Mouse (Mus musculus) intestine, postnatal 0 days (tissue): ENCODE measurements around the gene G6pc. TPM values are rescaled to one million over a fixed set of nuclear protein-coding genes. Genes with fewer than 3 reads are reported as not detected.
A peak's percentile ranks its signal among the peaks of the same experiment; 100 is the strongest.
"Not testable (repeated sequence)": the region's sequence is repeated elsewhere in the genome, so short reads cannot be mapped to it uniquely, and the experiment has no call there.

Experiments used
- ATAC-seq: fragments of 200-750 bp; cut with Nextera tagmentation; 2 replicates; pipeline ENCODE4 v1.8.0; 2017; ENCODE audit warnings: mild to moderate bottlenecking, moderate TSS enrichment, moderate library complexity
- H3K27ac ChIP-seq: fragments of 300-500 bp; sonication (generic); 2 replicates; pipeline ENCODE4 v1.5.1; 2014; ENCODE audit warnings: mild to moderate bottlenecking, low read depth, low read length, moderate library complexity
- H3K27me3 ChIP-seq: fragments of 300-500 bp; sonication (generic); replicated peaks from 2 replicates; pipeline ENCODE4 v1.6.1; 2014; ENCODE audit warnings: low read length, mixed read lengths; ENCODE audit not compliant: control insufficient read depth, insufficient read depth
- H3K36me3 ChIP-seq: fragments of 300-500 bp; sonication (generic); 2 replicates; pipeline ENCODE4 v1.6.1; 2014; ENCODE audit warnings: mild to moderate bottlenecking, moderate library complexity; ENCODE audit not compliant: control insufficient read depth, insufficient read depth
- H3K4me1 ChIP-seq: fragments of 300-500 bp; sonication (generic); replicated peaks from 2 replicates; pipeline ENCODE4 v1.6.1; 2014; ENCODE audit warnings: antibody characterized with exemption, low read length, mixed read lengths; ENCODE audit not compliant: control insufficient read depth, insufficient read depth
- H3K4me2 ChIP-seq: fragments of 300-500 bp; sonication (generic); replicated peaks from 2 replicates; pipeline ENCODE4 v1.6.1; 2014; ENCODE audit warnings: low read depth, mild to moderate bottlenecking, moderate library complexity
- H3K4me3 ChIP-seq: fragments of 300-500 bp; sonication (generic); 2 replicates; pipeline ENCODE4 v1.5.1; 2014; ENCODE audit warnings: low read depth, low read length
- H3K9ac ChIP-seq: fragments of 300-500 bp; sonication (generic); 2 replicates; pipeline ENCODE4 v1.6.1; 2014; ENCODE audit warnings: mild to moderate bottlenecking, low read depth, low read length
- H3K9me3 ChIP-seq: fragments of 300-500 bp; sonication (generic); 2 replicates; pipeline ENCODE4 v1.6.1; 2016; ENCODE audit warnings: mixed run types; ENCODE audit not compliant: control insufficient read depth
- CTCF ChIP-seq: sonication (generic); IDR thresholded peaks from 2 replicates; pipeline ENCODE4 v1.5.1; 2016; ENCODE audit warnings: low read depth, mild to moderate bottlenecking, control low read depth, antibody characterized with exemption, moderate library complexity
- WGBS: fragments of 180-500 bp; shearing (Covaris S2); extraction: QIAGEN DNeasy Blood & Tissue Kit; methylation state at CpG from one replicate; pipeline ENCODE4 v1.1.7; 2014; 5-methylcytosine and 5-hydroxymethylcytosine counted together
- polyA plus RNA-seq: library from polyadenylated mRNA; unstranded; fragments of >200 nt; fragmentation: Nextera tagmentation; extraction: Ambion mirVana; gene quantifications from 2 replicates; pipeline ENCODE4 v1.2.1, GENCODE M21; 2015

G6pc gene
- polyA plus RNA-seq, 1 experiment from 2014 or later = 54.3 TPM

DNA sequence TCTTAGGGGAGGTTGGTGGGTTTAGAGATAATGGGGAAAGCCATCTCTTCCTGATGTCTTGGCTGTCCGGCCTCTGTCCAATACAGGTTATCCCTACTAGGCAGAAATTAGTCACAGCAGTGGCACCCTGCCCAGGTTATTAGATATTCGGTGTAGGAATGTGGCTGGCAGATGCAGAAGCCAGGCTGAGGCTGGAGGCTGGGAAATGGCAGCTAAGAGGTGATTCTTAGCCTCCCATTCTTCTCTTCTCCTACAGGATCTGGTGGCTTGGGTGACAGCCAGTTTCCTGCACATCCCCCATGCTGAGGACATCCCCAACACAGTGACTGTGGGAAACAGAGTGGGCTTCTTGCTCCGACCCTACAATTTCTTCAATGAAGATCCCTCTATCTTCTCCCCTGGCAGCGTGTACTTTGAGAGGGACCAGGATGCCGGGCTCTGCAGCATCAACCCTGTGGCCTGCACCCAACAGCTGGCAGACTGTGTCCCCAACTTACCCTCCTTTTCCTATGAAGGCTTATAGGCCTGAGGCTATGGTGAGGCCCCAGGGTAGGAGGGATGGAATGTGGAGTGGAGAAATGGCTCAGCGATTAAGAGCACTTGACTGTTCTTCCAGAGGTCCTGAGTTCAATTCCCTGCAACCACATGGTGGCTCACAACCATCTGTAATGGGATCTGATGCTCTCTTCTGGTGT lies 38.3 kb upstream of the G6pc start:
- Histone ChIP-seq H3K4me1 (no peaks in the 10 kb centered on the region), H3K9me3 (no peaks in the 10 kb centered on the region), H3K27me3 (no peaks in the 10 kb centered on the region), H3K4me3 (no peak overlapping the region), H3K36me3 (peaks cover 19% of the 10 kb centered on the region), H3K9ac (no peak overlapping the region), H3K4me2 (no peak overlapping the region), H3K27ac (no peak overlapping the region)
- ATAC-seq = no peak
- no peak for TF ChIP-seq CTCF
- WGBS = 72% methylated on average over 6 of the region's 6 CpGs

DNA sequence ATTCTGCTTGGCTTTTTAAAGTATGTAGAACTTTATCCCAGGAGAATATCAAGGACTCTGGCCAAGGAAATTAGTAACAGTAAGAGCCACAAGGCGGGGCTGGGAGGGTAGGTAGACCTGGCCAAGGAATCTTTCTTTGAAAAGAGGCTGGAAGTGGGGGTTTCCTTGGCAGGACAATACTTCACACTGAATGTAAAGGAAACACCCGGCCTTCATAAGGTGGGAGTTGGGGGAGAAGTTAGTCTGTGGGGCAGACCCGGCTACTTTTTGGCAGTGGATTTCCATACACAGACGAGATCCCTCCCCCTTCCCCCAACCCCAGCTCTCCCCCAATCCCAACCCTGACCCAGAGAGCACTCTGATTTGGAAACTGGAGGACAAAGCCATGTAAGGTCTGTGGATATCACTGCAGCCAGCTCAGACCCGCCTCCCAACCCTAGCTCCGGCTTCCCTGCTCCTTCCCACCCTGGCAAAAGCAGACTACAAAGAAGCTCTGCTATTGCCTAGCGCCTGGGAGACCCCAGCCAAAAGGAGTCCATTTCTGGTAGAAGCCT lies 36.9 kb upstream of the G6pc start, which contains the start of gene Aoc3:
Gene Aoc3 (plus strand): TSS at position 235 of the 554 bp plus-strand sequence.
- 59% methylated on average over 7 of the region's 7 CpGs for WGBS
- Histone ChIP-seq H3K27me3 (no peaks in the 10 kb centered on the region), H3K9me3 (no peaks in the 10 kb centered on the region), H3K36me3 (peaks cover 6% of the 10 kb centered on the region; the same call in 1 of the 2 replicates), H3K4me2 (peak within 1 kb of the TSS; percentile 44), H3K4me3 (peak within 1 kb of the TSS; percentile 14; the same call in 1 of the 2 replicates), H3K4me1 (no peaks in the 10 kb centered on the region), H3K9ac (no peak within 1 kb of the TSS), H3K27ac (no peak within 1 kb of the TSS; the same call in 1 of the 2 replicates)
- no peak for ATAC-seq
- no peak for TF ChIP-seq CTCF

DNA sequence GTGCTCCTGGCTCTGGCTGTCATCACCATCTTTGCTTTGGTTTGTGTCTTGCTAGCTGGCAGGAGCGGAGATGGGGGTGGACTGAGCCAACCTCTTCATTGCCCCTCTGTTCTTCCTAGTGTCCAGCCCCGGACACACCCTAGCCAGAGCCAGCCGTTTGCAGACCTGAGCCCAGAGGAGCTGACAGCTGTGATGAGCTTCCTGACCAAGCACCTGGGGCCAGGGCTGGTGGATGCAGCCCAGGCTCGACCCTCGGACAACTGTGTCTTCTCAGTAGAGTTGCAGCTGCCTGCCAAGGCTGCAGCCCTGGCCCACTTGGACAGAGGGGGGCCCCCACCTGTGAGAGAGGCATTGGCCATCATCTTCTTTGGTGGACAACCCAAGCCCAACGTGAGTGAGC lies 36.4 kb upstream of the G6pc start:
- H3K27ac ChIP-seq, H3K36me3 ChIP-seq, H3K9ac ChIP-seq, H3K27me3 ChIP-seq, ATAC-seq, H3K9me3 ChIP-seq, H3K4me1 ChIP-seq: not testable (repeated sequence)
- Histone ChIP-seq H3K4me2 (peak overlapping the region; percentile 44), H3K4me3 (peak overlapping the region; percentile 14; the same call in 1 of the 2 replicates)
- 72% methylated on average over 6 of the region's 6 CpGs for WGBS

DNA sequence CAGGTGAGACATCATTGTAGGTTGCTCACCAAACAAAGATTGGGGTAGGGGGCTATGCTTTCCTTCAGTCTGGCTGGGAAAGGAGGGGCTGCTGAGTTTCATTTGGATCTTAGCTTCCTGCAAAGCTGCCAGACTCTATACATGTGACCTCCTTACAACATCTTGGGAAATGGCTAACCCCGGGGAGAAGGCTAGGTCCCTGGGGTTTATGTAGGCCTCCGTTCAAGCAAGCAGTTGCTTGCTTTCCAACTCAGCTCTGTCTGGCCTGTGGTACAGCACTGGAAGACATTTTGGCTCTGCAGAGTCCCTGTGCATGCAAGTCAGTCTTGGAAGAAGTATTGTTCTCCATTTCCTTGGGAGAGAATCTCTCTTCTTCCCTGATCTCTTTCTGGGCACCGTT lies 34.8 kb upstream of the G6pc start:
- Histone ChIP-seq H3K4me1 (no peaks in the 10 kb centered on the region), H3K36me3 (no peaks in the 10 kb centered on the region), H3K27ac (no peak overlapping the region), H3K4me2 (peak overlapping the region; percentile 44), H3K27me3 (no peaks in the 10 kb centered on the region), H3K9ac (no peak overlapping the region), H3K9me3 (no peaks in the 10 kb centered on the region), H3K4me3 (peak overlapping the region; percentile 9; the same call in 1 of the 2 replicates)
- TF ChIP-seq CTCF = no peak
- WGBS = 73% methylated on average over 3 of the region's 3 CpGs
- ATAC-seq = no peak

DNA sequence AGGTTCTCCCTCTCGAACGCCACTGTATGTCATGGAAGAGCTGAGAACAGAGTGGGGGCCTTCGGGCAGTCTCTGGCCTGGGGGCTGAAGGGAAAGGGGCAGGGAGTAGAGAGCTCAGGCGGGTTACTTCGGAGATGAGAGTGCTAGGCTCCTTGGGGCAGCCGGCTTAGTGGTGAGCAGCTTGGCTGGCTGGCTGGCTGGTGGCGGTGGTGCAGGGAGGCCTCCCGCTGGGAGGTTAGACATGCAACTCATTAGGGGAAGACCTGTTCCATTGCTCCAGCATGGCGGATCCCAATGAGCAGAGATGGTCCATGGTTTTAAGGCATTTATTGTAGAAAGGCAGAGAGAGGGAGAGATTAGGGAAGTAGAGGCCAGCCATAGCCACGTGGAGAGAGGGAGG lies 33.3 kb upstream of the G6pc start:
- H3K27me3 ChIP-seq = no peaks in the 10 kb centered on the region
- no peaks in the 10 kb centered on the region for H3K9me3 ChIP-seq
- H3K4me1 ChIP-seq = no peaks in the 10 kb centered on the region
- peak overlapping the region; percentile 40 for H3K4me2 ChIP-seq
- TF ChIP-seq CTCF = no peak
- H3K9ac ChIP-seq = no peak overlapping the region
- ATAC-seq = no peak
- no peaks in the 10 kb centered on the region for H3K36me3 ChIP-seq
- peak overlapping the region; percentile 17 for H3K4me3 ChIP-seq
- WGBS = 59% methylated on average over 10 of the region's 10 CpGs
- no peak overlapping the region for H3K27ac ChIP-seq

DNA sequence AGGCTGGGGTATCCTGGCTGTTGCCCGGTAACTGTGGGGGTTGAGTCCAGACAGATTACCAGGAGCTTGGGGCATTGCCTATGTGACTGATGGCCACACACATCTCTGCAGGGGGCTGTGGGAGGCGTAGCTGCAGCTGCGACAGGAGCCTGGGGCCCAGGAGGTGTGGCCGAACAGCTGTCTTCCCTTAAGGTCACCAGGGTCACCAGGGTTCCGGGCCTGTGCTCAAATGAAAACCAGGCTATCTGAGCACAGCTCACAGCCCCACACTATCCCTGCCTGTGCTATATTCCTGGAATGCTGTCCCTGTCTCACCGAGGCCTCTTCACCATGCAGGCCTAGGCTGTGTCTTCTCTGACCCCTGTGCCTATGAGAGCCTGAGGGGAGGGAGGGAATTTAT lies 32.8 kb upstream of the G6pc start:
- no peak for ATAC-seq
- no peak for TF ChIP-seq CTCF
- Histone ChIP-seq H3K9ac (no peak overlapping the region), H3K9me3 (no peaks in the 10 kb centered on the region), H3K27ac (no peak overlapping the region), H3K4me2 (peak overlapping the region; percentile 40), H3K27me3 (no peaks in the 10 kb centered on the region), H3K4me1 (no peaks in the 10 kb centered on the region), H3K4me3 (no peak overlapping the region), H3K36me3 (no peaks in the 10 kb centered on the region)
- WGBS = 45% methylated on average over 6 of the region's 6 CpGs
